Mouse (Mus musculus) cerebellum, adult 9-11 months (tissue): ENCODE measurements around the gene Crim1.

Source experiments
- DNase-seq: peaks from one replicate; pipeline ENCODE4 v3.0.0; 2022

Crim1 gene

DNA sequence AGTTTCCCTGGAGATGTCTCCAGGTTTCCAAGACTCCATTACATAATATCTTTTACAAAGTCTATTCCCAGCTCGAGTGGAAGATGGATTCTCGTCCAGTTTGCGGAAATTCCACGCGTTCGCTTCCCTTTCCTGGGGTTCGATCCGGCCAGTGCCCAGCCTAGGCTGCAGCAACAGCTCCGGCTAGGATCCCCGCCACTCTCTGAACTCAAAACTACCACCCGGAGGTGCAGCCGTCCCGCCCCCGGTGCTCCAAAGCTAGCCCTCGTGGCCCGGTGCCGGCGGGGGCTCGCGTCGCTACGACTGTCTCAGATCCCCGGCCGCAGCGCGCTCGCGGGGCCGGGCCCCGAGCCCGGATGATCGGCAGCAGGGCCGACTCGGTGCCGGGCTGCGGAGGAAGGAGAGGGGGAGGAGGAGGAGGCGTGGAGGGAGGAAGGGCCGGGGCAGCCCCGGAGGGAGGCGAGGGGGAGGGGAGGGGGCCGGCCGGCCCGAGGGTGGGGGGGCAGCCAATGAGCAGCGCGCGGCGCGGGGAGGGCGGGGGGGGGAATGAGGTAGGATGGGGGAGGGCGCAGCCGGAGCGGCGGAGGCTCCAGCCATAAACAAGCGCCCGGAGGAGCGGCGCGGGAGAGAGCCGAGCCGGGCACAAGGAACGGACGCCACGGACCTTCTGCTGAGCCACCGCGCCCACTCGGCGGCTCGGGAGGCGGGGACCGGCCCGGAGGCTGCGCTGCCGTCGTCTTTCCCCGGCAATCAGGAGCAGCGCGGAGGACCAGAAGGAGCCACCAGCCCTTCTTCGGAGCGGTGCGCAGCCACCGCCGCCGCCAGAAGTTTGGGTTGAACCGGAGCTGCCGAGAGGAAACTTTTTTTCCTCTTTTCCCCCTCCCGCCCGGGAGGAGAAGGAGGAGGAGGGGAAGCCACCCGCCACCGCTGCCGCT lies at the start of gene Crim1:
Crim1 (plus strand) TSS at position 623 of the 935 bp plus-strand sequence.
- peak; percentile 84 for DNase-seq

DNA sequence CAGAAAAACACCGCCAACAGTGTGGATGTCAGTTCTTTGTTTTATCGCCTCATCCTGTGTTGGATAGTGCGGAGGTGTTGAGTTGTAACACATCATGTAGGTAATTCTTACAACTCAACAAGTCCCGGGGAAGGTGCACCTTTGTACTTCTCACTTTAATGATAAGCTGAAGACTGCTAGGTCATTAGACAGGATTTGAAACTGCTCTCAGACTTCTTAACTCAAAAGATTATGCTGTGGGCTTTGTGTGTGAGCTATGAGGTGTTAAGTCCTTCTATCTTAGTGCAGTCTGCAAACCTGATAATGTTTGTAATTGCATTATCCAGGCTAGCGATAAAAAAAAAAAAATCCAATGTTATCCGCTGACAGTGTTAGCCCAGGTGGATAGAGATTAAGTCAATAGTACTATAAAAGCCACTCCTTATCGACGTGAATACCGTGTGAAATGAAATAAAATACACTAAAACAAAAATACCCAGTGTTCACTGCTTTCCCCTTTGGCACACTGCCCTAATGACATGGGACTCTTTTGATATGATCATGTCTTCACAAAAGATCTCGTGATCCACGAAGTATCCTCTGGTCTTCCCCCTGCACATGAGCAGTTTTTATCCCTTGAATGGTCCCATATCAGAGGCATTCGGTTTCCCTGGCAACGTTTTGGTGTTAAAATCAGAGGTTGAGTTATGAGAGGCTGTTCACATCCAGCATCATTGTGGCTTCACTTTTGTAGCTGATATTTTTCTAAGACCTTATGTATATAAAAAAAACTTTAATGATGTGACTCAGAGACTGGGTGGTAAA lies 48.4 kb upstream of the Crim1 start:
- no peak for DNase-seq

DNA sequence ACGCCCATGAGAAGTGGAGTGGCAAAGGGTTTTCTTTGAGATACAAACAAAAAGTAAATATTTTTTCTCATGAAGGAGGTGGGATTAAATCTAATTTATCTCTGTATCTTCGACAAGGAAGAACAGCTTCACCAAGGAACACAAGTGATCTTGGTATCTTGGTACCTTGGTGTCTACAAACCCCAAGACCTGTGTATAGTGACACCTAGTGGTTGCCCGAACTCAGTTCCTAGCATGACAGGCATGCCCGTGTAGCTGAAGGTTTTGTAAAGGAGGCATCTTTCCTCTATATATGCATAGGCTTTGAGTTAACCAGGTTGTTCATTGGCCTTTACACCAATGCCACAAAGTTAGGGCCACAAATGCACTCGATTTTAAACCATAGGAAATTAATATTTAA lies 36.8 kb upstream of the Crim1 start:
- DNase-seq: peak; percentile 37

DNA sequence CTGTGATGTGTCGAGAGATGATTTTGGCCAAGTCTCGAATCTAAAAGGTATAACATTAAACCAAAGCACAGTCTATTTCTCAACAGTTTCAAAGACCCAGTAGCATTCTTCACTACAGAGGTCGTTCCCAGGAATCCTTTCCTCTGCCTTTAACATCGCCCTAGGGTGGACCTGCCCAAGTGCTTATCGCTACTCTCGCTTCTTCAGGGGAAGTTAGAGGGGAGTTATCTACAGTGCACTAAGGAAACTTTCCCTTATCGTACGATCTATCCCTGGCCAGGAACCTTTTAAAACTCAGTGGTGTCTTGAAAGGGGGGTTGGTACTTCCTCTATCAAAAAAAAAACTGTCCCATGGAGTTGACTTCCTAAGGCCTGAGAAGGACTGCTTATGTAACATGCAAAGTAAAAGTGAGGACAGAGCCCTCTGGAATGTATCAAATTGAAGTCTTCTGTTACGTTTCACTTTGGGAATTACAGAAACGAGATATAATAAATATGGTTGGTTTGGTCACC lies 36.3 kb upstream of the Crim1 start:
- no peak for DNase-seq

- DNase-seq: no peak
Measured at GRCm38 (mm10) chr17:78165855-78166254, 34.2 kb upstream of the Crim1 start.

- DNase-seq: no peak
Measured at GRCm38 (mm10) chr17:78166566-78166965, 33.5 kb upstream of the Crim1 start.

DNA sequence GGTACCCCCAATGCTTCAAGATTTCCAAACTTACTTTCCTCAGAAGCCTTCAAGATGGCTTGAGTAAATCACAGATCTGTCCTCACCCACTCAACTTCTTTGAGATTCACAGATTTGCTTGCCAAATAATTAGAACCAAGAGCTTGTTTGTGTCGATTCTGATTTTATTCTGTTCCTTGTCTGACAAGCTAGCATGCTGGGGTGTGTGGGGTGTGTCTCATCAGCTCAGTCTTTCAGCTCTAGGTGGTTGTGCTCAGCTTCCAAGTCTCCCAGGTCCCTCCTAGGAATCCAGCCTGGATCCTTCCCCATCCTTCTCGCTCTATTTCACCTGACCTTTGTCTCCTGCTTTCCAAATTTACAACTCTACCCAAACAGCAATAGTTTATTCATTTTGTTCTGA lies 27.7 kb upstream of the Crim1 start:
- no peak for DNase-seq

DNA sequence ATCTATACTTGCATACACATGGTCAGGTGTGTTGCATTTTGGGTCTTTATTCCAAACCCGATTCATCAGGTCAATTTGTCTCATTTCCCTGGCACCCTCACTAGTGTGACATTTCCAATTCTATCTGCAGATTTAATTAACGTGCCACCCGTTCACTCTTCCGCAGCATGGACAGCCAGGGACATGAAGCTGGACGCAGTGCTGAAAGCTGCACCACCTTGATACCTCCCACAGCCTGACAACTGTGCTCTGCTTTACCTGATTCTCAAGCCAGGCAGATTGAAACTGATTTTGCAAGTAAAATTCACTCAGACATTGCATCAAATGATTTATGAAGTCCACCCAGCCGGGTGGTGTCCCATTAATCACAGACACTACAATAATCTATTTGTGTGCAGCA lies 19.3 kb upstream of the Crim1 start:
- no peak for DNase-seq

DNA sequence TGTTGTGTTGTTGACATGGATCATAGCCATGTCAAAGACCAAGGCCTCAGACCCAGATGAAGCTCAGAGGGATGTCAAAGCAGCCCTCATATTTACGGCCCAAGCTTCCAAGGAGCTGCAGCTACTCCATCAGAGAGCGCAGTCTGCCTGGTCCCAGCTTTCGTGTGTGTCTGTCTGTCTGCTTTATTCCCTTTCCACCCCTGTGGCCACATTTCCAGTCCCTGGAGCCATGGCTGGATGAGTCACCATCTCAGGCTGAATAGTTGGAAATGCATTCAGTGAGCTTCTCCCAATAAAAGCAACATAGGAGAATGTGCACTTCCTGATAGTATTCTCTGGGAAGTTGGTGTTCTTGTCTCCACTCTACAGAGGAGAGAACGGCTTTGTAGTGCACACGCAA lies 3.9 kb upstream of the Crim1 start:
- no peak for DNase-seq

- DNase-seq: peak; percentile 71
Measured at GRCm38 (mm10) chr17:78197111-78197510, 2.9 kb upstream of the Crim1 start.

DNA sequence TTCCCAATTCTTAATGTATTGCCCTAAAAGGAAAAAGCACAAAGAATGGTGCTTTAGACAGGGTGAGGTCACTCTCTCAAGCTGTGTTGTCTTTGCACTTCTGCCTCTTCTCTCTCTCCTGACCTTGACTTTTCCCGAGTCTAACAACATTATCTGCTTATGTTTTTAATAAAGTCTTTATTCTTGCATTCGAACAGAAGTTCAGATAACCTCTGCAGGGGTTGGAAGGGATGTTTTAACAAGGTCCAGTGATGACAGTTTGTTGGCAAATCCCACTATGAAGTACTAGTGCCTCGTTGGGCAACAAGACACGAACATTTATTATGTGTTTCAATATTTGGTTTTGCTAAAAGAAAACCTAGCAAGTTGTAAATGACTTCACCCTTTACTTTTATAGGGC lies 1.9 kb upstream of the Crim1 start:
- no peak for DNase-seq

- peak; percentile 58 for DNase-seq
Measured at GRCm38 (mm10) chr17:78198820-78199219, 1.2 kb upstream of the Crim1 start.

- no peak for DNase-seq
Measured at GRCm38 (mm10) chr17:78199231-78199625, 820 bp upstream of the Crim1 start.

DNA sequence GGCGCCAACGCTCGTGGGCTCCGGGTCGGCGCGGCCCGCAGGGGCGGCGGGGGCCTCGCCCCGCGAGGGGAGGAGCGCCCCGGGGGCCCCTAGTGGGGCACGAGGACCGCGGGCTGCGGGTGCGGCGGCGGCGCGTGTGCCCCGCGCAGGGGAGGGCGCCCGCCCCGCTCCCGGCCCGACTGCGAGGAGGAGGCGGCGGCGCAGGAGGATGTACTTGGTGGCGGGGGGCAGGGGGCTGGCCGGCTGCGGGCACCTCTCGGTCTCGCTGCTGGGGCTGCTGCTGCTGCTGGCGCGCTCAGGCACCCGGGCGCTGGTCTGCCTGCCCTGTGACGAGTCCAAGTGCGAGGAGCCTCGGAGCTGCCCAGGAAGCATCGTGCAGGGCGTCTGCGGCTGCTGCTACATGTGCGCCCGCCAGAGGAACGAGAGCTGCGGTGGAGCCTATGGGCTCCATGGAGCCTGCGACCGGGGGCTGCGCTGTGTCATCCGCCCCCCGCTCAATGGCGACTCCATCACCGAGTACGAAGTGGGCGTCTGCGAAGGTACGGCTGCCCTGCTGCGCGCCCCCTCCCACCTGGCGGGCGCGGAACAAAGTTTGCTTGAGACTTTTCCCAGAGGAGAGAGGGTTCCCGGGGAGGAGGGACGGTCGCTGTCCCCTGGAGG lies 643 bp downstream of the Crim1 start:
- peak; percentile 71 for DNase-seq

- DNase-seq: no peak
Measured at GRCm38 (mm10) chr17:78201221-78202058, 1.4 kb downstream of the Crim1 start.

- DNase-seq: no peak
Measured at GRCm38 (mm10) chr17:78202221-78202620, 2.2 kb downstream of the Crim1 start.

- no peak for DNase-seq
Measured at GRCm38 (mm10) chr17:78202756-78203155, 2.7 kb downstream of the Crim1 start.

- DNase-seq: no peak
Measured at GRCm38 (mm10) chr17:78203478-78203877, 3.4 kb downstream of the Crim1 start.

GRCm38 (mm10) chr17:78206421-78206820 lies 6.4 kb downstream of the Crim1 start:
- no peak for DNase-seq

- no peak for DNase-seq
Measured at GRCm38 (mm10) chr17:78207246-78207645, 7.2 kb downstream of the Crim1 start.

GRCm38 (mm10) chr17:78208805-78209204 lies 8.8 kb downstream of the Crim1 start:
- DNase-seq: no peak

- no peak for DNase-seq
Measured at GRCm38 (mm10) chr17:78209646-78210045, 9.6 kb downstream of the Crim1 start.
